Mouse (Mus musculus) erythroblast, embryonic 14.5 days (primary cell): ENCODE data around the gene Slc9a4. TPM values are rescaled to one million over a fixed set of nuclear protein-coding genes. Genes with fewer than 3 reads are reported as not detected.

Source experiments
- H3K27me3 ChIP-seq: 2 replicates; pipeline ENCODE4 v1.6.1; 2012; ENCODE audit warnings: inconsistent platforms; ENCODE audit not compliant: control insufficient read depth
- H3K36me3 ChIP-seq: 2 replicates; pipeline ENCODE4 v1.6.1; 2012; ENCODE audit warnings: mild to moderate bottlenecking, inconsistent platforms; ENCODE audit not compliant: control insufficient read depth
- H3K4me1 ChIP-seq: 2 replicates; pipeline ENCODE4 v1.6.1; 2012; ENCODE audit warnings: inconsistent platforms; ENCODE audit not compliant: control insufficient read depth
- H3K4me3 ChIP-seq: replicated peaks from 2 replicates; pipeline ENCODE3; 2012; ENCODE audit warnings: moderate library complexity, mild to moderate bottlenecking, inconsistent platforms
- H3K9me3 ChIP-seq: 2 replicates; pipeline ENCODE4 v1.6.1; 2012; ENCODE audit warnings: low read length, inconsistent platforms, mixed read lengths; ENCODE audit not compliant: control insufficient read depth
- GATA1 ChIP-seq: IDR thresholded peaks from 2 replicates; pipeline ENCODE4 v1.6.1; 2012; ENCODE audit warnings: low read length, inconsistent platforms, mixed read lengths
- TAL1 ChIP-seq: IDR thresholded peaks from 3 replicates; pipeline ENCODE4 v1.6.1; 2012; ENCODE audit warnings: low read length, inconsistent platforms, mixed read lengths
- polyA plus RNA-seq: library from polyadenylated mRNA; stranded (reverse); fragments of >175 nt; gene quantifications from 2 replicates; pipeline ENCODE4 v1.2.3, GENCODE M21; 2012

The Slc9a4 gene
- polyA plus RNA-seq: not detected in 2 replicates

DNA sequence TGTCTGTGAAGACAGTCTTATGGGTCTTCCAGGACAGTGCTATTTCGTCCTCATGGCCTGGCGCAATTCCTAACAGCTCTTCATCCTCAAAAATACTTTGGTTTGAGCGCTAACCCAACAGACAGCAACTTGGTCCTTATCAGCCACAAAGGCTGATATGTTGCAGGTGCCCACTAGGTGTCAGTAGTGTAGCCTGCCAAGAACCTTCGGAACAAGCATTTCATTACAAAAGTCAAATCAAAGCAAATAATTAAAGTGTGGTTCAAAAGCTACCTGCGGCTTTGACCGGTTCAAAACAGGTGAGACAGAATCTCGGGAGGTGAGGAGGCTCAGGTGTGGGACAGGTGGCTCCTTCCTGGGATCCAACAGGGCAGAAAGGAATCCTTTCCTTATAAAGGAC is at the start of gene Slc9a4:
Gene Slc9a4, plus strand, starts transcription at position 298 of the 400 bp plus-strand sequence.
- H3K27me3 ChIP-seq: 0 out of 2 replicates have a peak, but pooled peaks cover 2% of the 10 kb centered on the region
- H3K4me3 ChIP-seq: no peak within 1 kb of the TSS
- TF ChIP-seq GATA1 (no peak), TAL1 (no peak)
- H3K36me3 ChIP-seq: no peaks in the 10 kb centered on the region
- no peaks in the 10 kb centered on the region for H3K4me1 ChIP-seq
- H3K9me3 ChIP-seq: no peaks in the 10 kb centered on the region

DNA sequence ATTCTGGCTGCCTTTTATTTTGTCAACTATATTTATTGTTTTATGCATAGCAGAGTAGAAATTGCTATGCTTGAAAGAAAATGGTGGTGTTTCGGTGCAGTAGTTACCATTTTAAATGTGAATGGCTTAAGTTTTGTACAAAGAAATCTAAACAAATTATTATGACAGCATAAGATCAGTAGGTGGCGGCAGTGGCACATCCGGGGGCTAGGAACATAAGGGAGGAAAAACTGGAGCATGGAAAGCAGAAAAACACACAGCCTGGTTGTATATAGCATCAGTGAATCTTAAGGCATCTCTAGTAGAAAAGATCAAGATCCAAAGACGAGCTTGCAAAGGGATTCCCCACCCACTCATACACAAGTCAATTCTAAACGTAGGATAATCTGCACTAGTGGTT is 42.3 kb upstream of the Slc9a4 start:
- Histone ChIP-seq H3K4me3 (no peak overlapping the region), H3K36me3 (no peaks in the 10 kb centered on the region), H3K4me1 (no peaks in the 10 kb centered on the region), H3K27me3 (no peaks in the 10 kb centered on the region), H3K9me3 (no peaks in the 10 kb centered on the region)
- TF ChIP-seq GATA1 (no peak), TAL1 (no peak)

DNA sequence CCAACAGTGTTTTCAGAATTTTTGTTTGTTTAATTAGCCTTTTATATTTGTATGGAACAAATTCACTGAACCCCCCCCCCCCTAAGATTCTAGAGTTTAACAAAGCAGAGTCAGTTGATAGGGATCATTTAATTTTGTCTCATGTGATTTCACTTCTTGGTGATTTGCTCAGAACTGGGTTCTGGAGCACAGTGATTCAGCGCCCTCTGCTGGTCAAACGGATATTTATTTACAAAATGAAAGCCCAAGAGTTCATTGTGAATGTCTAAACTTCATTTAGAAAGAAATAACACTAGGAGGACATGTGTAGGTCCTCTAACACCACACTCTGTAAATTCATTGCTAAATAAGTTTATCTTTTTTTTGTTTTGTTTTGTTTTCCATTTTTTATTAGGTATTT is 35.2 kb upstream of the Slc9a4 start:
- Histone ChIP-seq H3K27me3 (no peaks in the 10 kb centered on the region), H3K4me1 (no peaks in the 10 kb centered on the region), H3K4me3 (no peak overlapping the region), H3K9me3 (no peaks in the 10 kb centered on the region), H3K36me3 (no peaks in the 10 kb centered on the region)
- TF ChIP-seq GATA1 (no peak), TAL1 (no peak)

DNA sequence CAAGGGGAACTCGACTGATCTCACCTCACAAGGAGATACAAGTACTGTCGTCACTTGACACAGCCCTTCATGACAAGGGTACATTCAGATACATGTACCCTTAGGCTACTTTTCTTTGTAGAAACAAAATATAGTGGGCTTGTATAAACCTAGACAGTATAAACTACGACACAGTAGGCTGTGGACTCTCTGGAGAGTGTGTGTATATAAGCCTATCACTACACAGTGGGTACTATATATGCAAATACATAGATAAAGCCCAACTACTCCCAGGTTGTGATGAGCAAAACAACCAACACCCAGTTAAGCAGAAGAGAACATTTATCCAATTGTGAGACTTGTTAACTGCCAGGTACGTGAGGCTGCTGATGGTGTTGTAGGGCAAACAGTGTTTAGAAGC is 33.2 kb upstream of the Slc9a4 start:
- Histone ChIP-seq H3K36me3 (no peaks in the 10 kb centered on the region), H3K4me3 (no peak overlapping the region), H3K27me3 (no peaks in the 10 kb centered on the region), H3K9me3 (no peaks in the 10 kb centered on the region), H3K4me1 (no peaks in the 10 kb centered on the region)
- TF ChIP-seq TAL1: no peak
- no peak for TF ChIP-seq GATA1

DNA sequence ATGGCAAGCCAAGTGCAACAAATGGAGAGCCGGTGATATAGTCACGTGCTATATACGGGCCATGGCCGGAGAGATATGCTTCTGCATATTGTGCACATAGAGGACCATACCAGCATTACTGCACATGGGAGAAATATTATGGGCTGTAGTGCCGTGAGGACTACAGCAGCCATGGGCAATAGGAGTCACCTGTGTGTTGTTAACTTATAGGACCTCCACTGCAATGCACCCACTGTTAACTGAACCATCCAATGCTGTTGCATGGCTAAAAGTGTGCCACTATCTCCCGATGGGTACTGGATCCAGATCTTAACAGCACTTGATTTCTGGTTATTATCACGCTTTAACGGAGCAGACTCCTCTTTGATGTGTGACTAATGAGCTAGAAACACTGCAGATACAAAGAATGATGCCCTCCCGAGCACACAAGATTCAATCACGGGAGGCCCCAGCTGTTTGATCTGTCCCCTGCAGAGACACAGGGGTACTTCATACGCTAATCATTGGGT is 32.8 kb upstream of the Slc9a4 start:
- no peaks in the 10 kb centered on the region for H3K36me3 ChIP-seq
- no peak for TF ChIP-seq GATA1
- no peak for TF ChIP-seq TAL1
- H3K4me3 ChIP-seq: no peak overlapping the region
- no peaks in the 10 kb centered on the region for H3K27me3 ChIP-seq
- H3K9me3 ChIP-seq: no peaks in the 10 kb centered on the region
- no peaks in the 10 kb centered on the region for H3K4me1 ChIP-seq

DNA sequence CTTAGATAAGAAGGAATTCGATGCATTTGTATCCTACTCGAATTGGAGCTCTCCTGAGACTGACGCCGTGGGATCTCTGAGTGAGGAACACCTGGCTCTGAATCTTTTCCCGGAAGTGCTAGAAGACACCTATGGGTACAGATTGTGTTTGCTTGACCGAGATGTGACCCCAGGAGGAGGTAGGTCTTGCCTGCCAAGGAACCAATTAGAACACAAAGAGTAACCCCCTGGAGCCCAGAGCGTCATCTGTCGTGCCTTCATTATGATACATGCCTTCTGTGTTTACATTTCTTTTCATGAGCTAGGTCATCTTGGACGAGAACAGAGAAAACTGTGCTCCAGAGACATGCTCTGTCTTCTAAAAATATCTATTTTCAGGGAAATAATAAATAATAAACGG is 32.1 kb upstream of the Slc9a4 start:
- TF ChIP-seq TAL1: no peak
- TF ChIP-seq GATA1: no peak
- no peaks in the 10 kb centered on the region for H3K36me3 ChIP-seq
- H3K9me3 ChIP-seq: no peaks in the 10 kb centered on the region
- no peaks in the 10 kb centered on the region for H3K27me3 ChIP-seq
- H3K4me3 ChIP-seq: no peak overlapping the region
- H3K4me1 ChIP-seq: no peaks in the 10 kb centered on the region

DNA sequence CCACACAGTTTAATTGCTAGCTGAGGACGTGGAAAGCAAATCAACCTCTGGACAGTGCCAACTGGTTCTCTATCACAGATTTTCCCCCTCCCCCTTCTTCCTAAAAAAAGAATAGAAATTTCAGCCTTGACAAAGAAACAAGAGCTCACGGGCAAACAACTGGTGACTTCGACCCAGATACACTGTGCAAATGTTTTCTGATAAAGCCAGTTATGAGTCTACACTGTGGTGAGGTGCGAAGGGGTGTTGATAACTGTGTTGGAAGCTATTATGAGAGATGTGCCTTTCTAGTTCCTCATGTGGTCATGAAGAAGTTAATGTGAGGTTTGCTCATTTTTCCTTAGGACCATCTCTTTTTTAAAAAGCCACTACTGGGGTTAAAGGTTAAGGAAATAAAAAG is 10.5 kb upstream of the Slc9a4 start:
- no peaks in the 10 kb centered on the region for H3K36me3 ChIP-seq
- H3K27me3 ChIP-seq: no peaks in the 10 kb centered on the region
- H3K4me1 ChIP-seq: no peaks in the 10 kb centered on the region
- H3K9me3 ChIP-seq: peaks cover 4% of the 10 kb centered on the region; the same call in 1 of the 2 replicates
- TF ChIP-seq GATA1 (no peak), TAL1 (no peak)
- H3K4me3 ChIP-seq: no peak overlapping the region

DNA sequence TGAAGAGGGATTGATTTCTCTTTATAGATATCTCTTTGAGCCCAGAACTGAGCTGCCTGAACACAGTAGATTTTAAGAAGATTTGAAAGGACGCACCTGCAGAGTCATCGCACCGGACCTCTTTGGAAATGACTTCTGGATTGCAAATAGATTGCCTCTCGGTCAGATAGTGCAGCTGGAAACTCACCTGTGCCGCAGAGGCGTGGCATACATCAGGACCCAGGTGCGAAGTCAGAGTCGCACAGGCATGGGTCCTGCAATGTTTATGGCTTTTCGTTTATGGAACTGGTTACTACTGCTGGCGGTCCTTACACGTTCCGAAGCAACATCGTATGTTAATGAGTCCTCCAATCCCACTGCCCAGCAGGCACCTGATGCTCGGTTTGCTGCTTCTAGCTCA is 388 bp downstream of the Slc9a4 start:
- Histone ChIP-seq H3K27me3 (0 out of 2 replicates have a peak, but pooled peaks cover 2% of the 10 kb centered on the region), H3K4me3 (no peak overlapping the region), H3K9me3 (no peaks in the 10 kb centered on the region), H3K36me3 (no peaks in the 10 kb centered on the region), H3K4me1 (no peaks in the 10 kb centered on the region)
- TF ChIP-seq GATA1 (no peak), TAL1 (no peak)

DNA sequence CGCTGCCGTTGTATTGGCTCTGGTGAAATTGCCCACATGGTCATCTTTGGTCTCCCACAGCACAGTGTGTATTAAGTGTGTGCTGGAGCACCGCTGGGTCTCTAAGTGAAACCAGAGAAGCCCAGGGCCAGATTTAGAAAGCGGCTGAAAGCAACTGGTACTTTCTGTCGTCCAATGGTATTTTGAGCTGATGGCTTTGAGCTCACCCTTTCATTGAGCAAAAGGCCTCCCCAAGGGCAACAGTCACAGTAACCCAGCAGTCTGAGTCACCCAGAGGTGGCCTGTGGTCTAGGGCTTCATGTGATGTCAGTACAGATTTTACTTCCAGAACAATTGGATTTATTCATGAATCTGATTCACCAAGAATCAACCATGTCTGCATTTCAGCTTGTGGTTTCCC is 6.9 kb downstream of the Slc9a4 start:
- Histone ChIP-seq H3K4me1 (no peaks in the 10 kb centered on the region), H3K4me3 (no peak overlapping the region), H3K36me3 (no peaks in the 10 kb centered on the region), H3K9me3 (no peaks in the 10 kb centered on the region), H3K27me3 (no peaks in the 10 kb centered on the region)
- TF ChIP-seq GATA1 (no peak), TAL1 (no peak)

DNA sequence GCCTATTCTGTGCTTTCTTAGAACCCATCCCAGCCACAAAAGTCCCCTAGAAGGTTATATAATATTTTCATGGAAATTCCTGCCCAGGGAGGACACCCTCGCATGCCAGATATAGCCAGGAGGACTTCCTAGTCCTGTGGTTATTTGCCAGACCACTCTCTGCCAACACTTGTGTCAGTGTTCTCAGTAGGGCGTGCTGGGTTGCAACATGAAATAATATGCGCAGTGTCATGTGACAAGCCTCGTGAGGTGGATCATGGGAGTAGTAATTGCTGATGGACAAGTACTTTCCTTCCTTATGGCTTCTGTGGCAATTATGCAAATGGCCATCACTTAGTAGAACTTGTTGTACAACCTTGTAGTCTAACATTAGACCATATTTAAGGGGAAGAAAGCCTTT is 11.1 kb downstream of the Slc9a4 start:
- H3K4me3 ChIP-seq: no peak overlapping the region
- no peaks in the 10 kb centered on the region for H3K36me3 ChIP-seq
- H3K27me3 ChIP-seq: no peaks in the 10 kb centered on the region
- no peaks in the 10 kb centered on the region for H3K4me1 ChIP-seq
- no peaks in the 10 kb centered on the region for H3K9me3 ChIP-seq
- TF ChIP-seq GATA1 (no peak), TAL1 (no peak)
